Mouse (Mus musculus) limb, embryonic 14.5 days (tissue): ENCODE results near the gene Crtc1. TPM values are rescaled to one million over a fixed set of nuclear protein-coding genes. Genes with fewer than 3 reads are reported as not detected.

ENCODE experiments used
- ATAC-seq: fragments of 200-750 bp; cut with Nextera tagmentation; 2 replicates; pipeline ENCODE4 v1.8.0; 2017; ENCODE audit warnings: low read depth, moderate number of reproducible peaks, moderate TSS enrichment; ENCODE audit not compliant: low FRiP score
- DNase-seq: peaks from one replicate; pipeline ENCODE4 v3.0.0-alpha.2; 2015; ENCODE audit warnings: low spot score
- H3K27ac ChIP-seq: fragments of 300-500 bp; sonication (generic); replicated peaks from 2 replicates; pipeline ENCODE4 v1.5.1; 2014; ENCODE audit warnings: low read depth, mild to moderate bottlenecking, low read length, moderate library complexity, mixed read lengths
- H3K27me3 ChIP-seq: fragments of 300-500 bp; sonication (generic); 2 replicates; pipeline ENCODE4 v1.6.1; 2014; ENCODE audit warnings: low read length, mixed read lengths; ENCODE audit not compliant: control insufficient read depth, insufficient read depth
- H3K36me3 ChIP-seq: fragments of 300-500 bp; sonication (generic); 2 replicates; pipeline ENCODE4 v1.6.1; 2014; ENCODE audit warnings: mild to moderate bottlenecking, low read length, moderate library complexity, mixed read lengths; ENCODE audit not compliant: control insufficient read depth, insufficient read depth
- H3K4me1 ChIP-seq: fragments of 300-500 bp; sonication (generic); 2 replicates; pipeline ENCODE4 v1.6.1; 2014; ENCODE audit warnings: antibody characterized with exemption, low read length, mixed read lengths; ENCODE audit not compliant: control insufficient read depth, insufficient read depth
- H3K4me2 ChIP-seq: fragments of 300-500 bp; sonication (generic); replicated peaks from 2 replicates; pipeline ENCODE4 v1.6.1; 2014; ENCODE audit warnings: low read depth, mild to moderate bottlenecking, low read length, moderate library complexity; ENCODE audit not compliant: severe bottlenecking
- H3K4me3 ChIP-seq: fragments of 300-500 bp; sonication (generic); replicated peaks from 2 replicates; pipeline ENCODE4 v1.5.1; 2014; ENCODE audit warnings: low read length
- H3K9ac ChIP-seq: fragments of 300-500 bp; sonication (generic); 2 replicates; pipeline ENCODE4 v1.6.1; 2014; ENCODE audit warnings: mild to moderate bottlenecking, low read depth, low read length, moderate library complexity; ENCODE audit not compliant: severe bottlenecking
- H3K9me3 ChIP-seq: fragments of 300-500 bp; sonication (generic); 2 replicates; pipeline ENCODE4 v1.6.1; 2016; ENCODE audit warnings: low read length; ENCODE audit not compliant: control insufficient read depth
- POLR2A ChIP-seq: fragments of 200-500 bp; IDR thresholded peaks from 2 replicates; pipeline ENCODE4 v1.8.0; 2012; ENCODE audit warnings: inconsistent platforms, mild to moderate bottlenecking, moderate library complexity, borderline replicate concordance; ENCODE audit not compliant: insufficient read depth, insufficient read length; ENCODE audit errors: extremely low read depth
- WGBS: fragments of 180-500 bp; shearing (Covaris S2); extraction: QIAGEN DNeasy Blood & Tissue Kit; methylation state at CpG from one replicate; pipeline ENCODE4 v1.1.7; 2014; 5-methylcytosine and 5-hydroxymethylcytosine counted together
- polyA plus RNA-seq, 2 experiments: library from polyadenylated mRNA; depleted of rRNA in 1 of 2; stranded (reverse) in 1 of 2; unstranded in 1 of 2; fragments of >200 nt; fragmentation: Nextera tagmentation in 1 of 2; extraction: Ambion mirVana in 1 of 2; gene quantifications; 2 replicates each; pipeline versions ENCODE4 v1.2.1 to v1.2.3; 2012 to 2014

Crtc1 gene
- polyA plus RNA-seq, 2 experiments, result 26.3 to 37.8 TPM

DNA sequence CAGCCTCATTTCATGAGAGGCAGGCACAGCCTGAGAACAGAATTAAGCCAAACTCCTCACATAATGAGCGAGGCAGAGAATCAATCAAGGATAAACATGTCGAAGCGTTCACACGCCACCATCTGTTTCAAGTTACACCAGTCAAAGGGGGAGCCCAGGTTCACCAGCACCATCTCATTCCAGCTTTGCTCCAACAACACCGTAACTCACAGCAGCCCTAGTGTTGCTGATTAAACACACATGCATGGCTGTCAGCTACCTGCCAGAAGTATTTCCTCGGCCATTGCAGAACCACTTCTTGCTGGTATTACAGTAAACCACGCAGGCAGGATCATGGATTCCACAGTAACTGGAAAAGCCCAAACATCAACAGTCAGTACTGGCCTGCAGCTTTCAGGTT is 96.3 kb downstream of the Crtc1 start:
- no peak overlapping the region for H3K4me3 ChIP-seq
- no peaks in the 10 kb centered on the region for H3K9me3 ChIP-seq
- H3K4me2 ChIP-seq, result no peak overlapping the region
- DNase-seq, result no peak
- no peak overlapping the region for H3K27ac ChIP-seq
- WGBS, result 26% methylated on average over 7 of the region's 7 CpGs
- TF ChIP-seq POLR2A, result no peak
- H3K4me1 ChIP-seq, result peaks cover 11% of the 10 kb centered on the region; the same call in 1 of the 2 replicates
- H3K9ac ChIP-seq, result no peak overlapping the region
- H3K36me3 ChIP-seq, result peaks cover 70% of the 10 kb centered on the region
- ATAC-seq, result no peak
- H3K27me3 ChIP-seq, result no peaks in the 10 kb centered on the region

DNA sequence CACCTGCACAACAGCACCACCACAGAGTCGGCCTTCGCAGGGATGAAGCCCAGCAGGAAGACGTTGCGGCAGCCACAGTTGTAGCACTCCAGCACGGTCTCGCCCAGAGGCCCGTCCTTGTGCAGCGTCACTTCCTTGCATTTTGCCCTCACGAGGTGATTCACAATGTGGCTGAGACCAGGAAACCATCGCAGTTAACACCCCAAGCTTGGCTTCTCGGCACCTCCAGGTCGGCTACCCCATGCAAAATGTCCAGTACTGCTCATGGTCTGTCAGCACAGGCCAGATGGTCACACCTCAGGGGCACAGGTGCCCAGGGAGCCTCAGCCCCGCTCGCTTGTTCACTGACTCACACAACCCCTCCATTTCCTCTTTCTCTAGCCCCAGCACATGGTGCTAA is 97.4 kb downstream of the Crtc1 start:
- 89% methylated on average over 14 of the region's 14 CpGs for WGBS
- TF ChIP-seq POLR2A, result no peak
- Histone ChIP-seq H3K4me1 (peaks cover 11% of the 10 kb centered on the region; the same call in 1 of the 2 replicates), H3K27ac (no peak overlapping the region), H3K4me3 (no peak overlapping the region), H3K9me3 (no peaks in the 10 kb centered on the region), H3K36me3 (peaks cover 80% of the 10 kb centered on the region), H3K9ac (no peak overlapping the region), H3K27me3 (no peaks in the 10 kb centered on the region), H3K4me2 (no peak overlapping the region)
- ATAC-seq (no peak), DNase-seq (no peak)

DNA sequence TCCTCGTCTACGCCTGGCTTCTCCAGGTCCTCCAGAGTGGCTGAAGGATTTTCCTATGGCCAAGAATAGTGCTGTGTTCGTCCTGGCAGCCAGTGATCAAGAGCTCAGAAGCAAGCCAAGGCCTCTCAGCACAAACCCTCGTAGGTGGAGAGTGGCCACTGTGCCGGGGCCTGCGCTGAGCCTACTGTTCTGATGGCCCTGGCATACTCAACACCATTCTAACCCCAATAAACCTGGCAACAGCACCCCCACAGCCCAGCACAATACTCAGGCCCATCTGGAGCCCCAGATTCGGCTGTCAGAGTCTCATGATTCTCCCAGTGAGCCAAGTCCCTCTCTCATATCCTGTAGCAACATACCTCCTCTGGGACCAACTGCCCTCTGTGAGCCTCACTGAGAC is 98.7 kb downstream of the Crtc1 start:
- Histone ChIP-seq H3K36me3 (peaks cover 85% of the 10 kb centered on the region), H3K9ac (no peak overlapping the region), H3K27me3 (no peaks in the 10 kb centered on the region), H3K27ac (no peak overlapping the region), H3K4me1 (peaks cover 11% of the 10 kb centered on the region; the same call in 1 of the 2 replicates), H3K4me3 (no peak overlapping the region), H3K4me2 (no peak overlapping the region), H3K9me3 (no peaks in the 10 kb centered on the region)
- ATAC-seq (no peak), DNase-seq (no peak)
- TF ChIP-seq POLR2A, result no peak
- WGBS, result 90% methylated on average over 7 of the region's 7 CpGs

DNA sequence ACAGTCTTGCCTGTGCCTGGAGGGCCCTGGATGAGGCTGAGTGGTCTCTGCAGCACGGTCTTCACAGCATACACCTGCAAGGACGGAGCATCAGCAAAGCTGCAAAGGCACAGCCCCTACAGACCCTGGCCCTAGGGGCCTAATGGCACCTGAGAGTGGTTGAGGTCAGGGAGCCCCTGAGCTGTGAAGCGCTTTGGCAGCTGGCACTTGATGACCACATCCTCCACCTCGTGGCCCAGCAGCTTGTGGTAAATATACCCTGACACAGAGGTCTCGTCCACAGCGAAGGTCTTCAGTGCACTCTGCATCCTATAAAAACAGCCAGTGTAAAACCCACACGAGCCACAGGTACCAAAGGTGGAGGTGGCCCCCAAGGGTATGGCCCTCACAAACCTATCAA is 100.4 kb downstream of the Crtc1 start:
- H3K4me2 ChIP-seq, result no peak overlapping the region
- no peak for ATAC-seq
- no peak for DNase-seq
- no peak overlapping the region for H3K27ac ChIP-seq
- H3K9me3 ChIP-seq, result no peaks in the 10 kb centered on the region
- peaks cover 9% of the 10 kb centered on the region; the same call in 1 of the 2 replicates for H3K4me1 ChIP-seq
- H3K9ac ChIP-seq, result no peak overlapping the region
- peaks cover 99% of the 10 kb centered on the region for H3K36me3 ChIP-seq
- no peak overlapping the region for H3K4me3 ChIP-seq
- TF ChIP-seq POLR2A, result no peak
- 89% methylated on average over 7 of the region's 7 CpGs for WGBS
- no peaks in the 10 kb centered on the region for H3K27me3 ChIP-seq

DNA sequence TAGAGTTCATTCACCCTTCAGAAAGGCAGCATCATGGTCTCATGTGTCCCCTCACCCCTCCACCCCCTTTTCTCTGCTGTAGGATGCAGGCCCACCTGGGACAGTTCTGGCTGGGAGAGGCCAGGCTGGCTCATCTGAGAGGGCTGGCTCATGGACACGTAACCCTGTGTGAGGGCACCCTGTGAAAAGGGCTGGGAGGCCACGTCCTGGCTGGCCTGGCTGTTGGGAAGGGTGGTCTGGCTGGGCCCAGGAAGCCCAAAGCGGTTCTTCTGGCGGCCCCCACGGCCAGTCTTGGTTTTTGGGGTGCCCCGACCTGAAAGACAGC is 106.5 kb downstream of the Crtc1 start:
- ATAC-seq (no peak), DNase-seq (no peak)
- H3K27ac ChIP-seq, result no peak overlapping the region
- no peak overlapping the region for H3K4me2 ChIP-seq
- H3K9ac ChIP-seq, result no peak overlapping the region
- WGBS, result 92% methylated on average over 6 of the region's 6 CpGs
- no peaks in the 10 kb centered on the region for H3K27me3 ChIP-seq
- TF ChIP-seq POLR2A, result no peak
- peaks cover 85% of the 10 kb centered on the region for H3K36me3 ChIP-seq
- no peaks in the 10 kb centered on the region for H3K9me3 ChIP-seq
- H3K4me3 ChIP-seq, result no peak overlapping the region
- peaks cover 16% of the 10 kb centered on the region for H3K4me1 ChIP-seq

Other genes starting within 250 kb of the Crtc1 start
- 23.6 and 27.9 TPM in 2 replicates for gene Slc25a42, start 227.3 kb downstream of the Crtc1 start, polyA plus RNA-seq (2012; rRNA removed)
- 3.6 and 4.1 TPM in 2 replicates for gene Slc25a42, start 227.3 kb downstream of the Crtc1 start, polyA plus RNA-seq (2014; fragmentation: Nextera tagmentation; extraction: Ambion mirVana)
- 78.7 and 84.4 TPM in 2 replicates for gene Sugp2, start 205.4 kb downstream of the Crtc1 start, polyA plus RNA-seq (2012; rRNA removed)
- 30.6 and 33.8 TPM in 2 replicates for gene Sugp2, start 205.4 kb downstream of the Crtc1 start, polyA plus RNA-seq (2014; fragmentation: Nextera tagmentation; extraction: Ambion mirVana)
- 35.0 and 42.3 TPM in 2 replicates for gene Armc6, start 205.1 kb downstream of the Crtc1 start, polyA plus RNA-seq (2012; rRNA removed)
- 22.8 and 26.8 TPM in 2 replicates for gene Armc6, start 205.1 kb downstream of the Crtc1 start, polyA plus RNA-seq (2014; fragmentation: Nextera tagmentation; extraction: Ambion mirVana)
- 81.2 and 81.3 TPM in 2 replicates for gene Homer3, start 156.8 kb downstream of the Crtc1 start, polyA plus RNA-seq (2012; rRNA removed)
- 38.2 and 43.9 TPM in 2 replicates for gene Homer3, start 156.8 kb downstream of the Crtc1 start, polyA plus RNA-seq (2014; fragmentation: Nextera tagmentation; extraction: Ambion mirVana)
- 58.1 and 66.2 TPM in 2 replicates for gene Ddx49, start 137.1 kb downstream of the Crtc1 start, polyA plus RNA-seq (2012; rRNA removed)
- gene Ddx49, start 137.1 kb downstream of the Crtc1 start, polyA plus RNA-seq (2014; fragmentation: Nextera tagmentation; extraction: Ambion mirVana), result 52.9 and 55.4 TPM in 2 replicates
- gene Cope, start 137.1 kb downstream of the Crtc1 start, polyA plus RNA-seq (2012; rRNA removed), result 379 and 443 TPM in 2 replicates
- 340 and 371 TPM in 2 replicates for gene Cope, start 137.1 kb downstream of the Crtc1 start, polyA plus RNA-seq (2014; fragmentation: Nextera tagmentation; extraction: Ambion mirVana)
- gene Cers1, start 123.8 kb downstream of the Crtc1 start, polyA plus RNA-seq (2012; rRNA removed), result 12.4 and 22.0 TPM in 2 replicates
- gene Cers1, start 123.8 kb downstream of the Crtc1 start, polyA plus RNA-seq (2014; fragmentation: Nextera tagmentation; extraction: Ambion mirVana), result 12.0 and 12.9 TPM in 2 replicates
- gene Gdf1, start 109.8 kb downstream of the Crtc1 start, polyA plus RNA-seq (2012; rRNA removed), result 5.4 and 5.7 TPM in 2 replicates
- 1.2 TPM in 2 replicates for gene Gdf1, start 109.8 kb downstream of the Crtc1 start, polyA plus RNA-seq (2014; fragmentation: Nextera tagmentation; extraction: Ambion mirVana)
- 39.0 and 47.6 TPM in 2 replicates for gene Upf1, start 86.3 kb downstream of the Crtc1 start, polyA plus RNA-seq (2012; rRNA removed)
- 22.3 and 25.5 TPM in 2 replicates for gene Upf1, start 86.3 kb downstream of the Crtc1 start, polyA plus RNA-seq (2014; fragmentation: Nextera tagmentation; extraction: Ambion mirVana)
- gene Comp, start 66.0 kb downstream of the Crtc1 start, polyA plus RNA-seq (2012; rRNA removed), result 136 and 173 TPM in 2 replicates
- gene Comp, start 66.0 kb downstream of the Crtc1 start, polyA plus RNA-seq (2014; fragmentation: Nextera tagmentation; extraction: Ambion mirVana), result 36.7 and 46.3 TPM in 2 replicates
- gene Klhl26, start 37.4 kb upstream of the Crtc1 start, polyA plus RNA-seq (2012; rRNA removed), result 48.7 and 72.6 TPM in 2 replicates
- 24.2 and 28.6 TPM in 2 replicates for gene Klhl26, start 37.4 kb upstream of the Crtc1 start, polyA plus RNA-seq (2014; fragmentation: Nextera tagmentation; extraction: Ambion mirVana)
- 13.1 and 17.7 TPM in 2 replicates for gene Tmem59l, start 47.8 kb upstream of the Crtc1 start, polyA plus RNA-seq (2012; rRNA removed)
- 15.7 and 17.5 TPM in 2 replicates for gene Tmem59l, start 47.8 kb upstream of the Crtc1 start, polyA plus RNA-seq (2014; fragmentation: Nextera tagmentation; extraction: Ambion mirVana)
- 98.9 and 127 TPM in 2 replicates for gene Crlf1, start 53.6 kb upstream of the Crtc1 start, polyA plus RNA-seq (2012; rRNA removed)
- 91.5 and 103 TPM in 2 replicates for gene Crlf1, start 53.6 kb upstream of the Crtc1 start, polyA plus RNA-seq (2014; fragmentation: Nextera tagmentation; extraction: Ambion mirVana)
- gene Rex1bd, start 67.2 kb upstream of the Crtc1 start, polyA plus RNA-seq (2012; rRNA removed), result 154 and 175 TPM in 2 replicates
- gene Rex1bd, start 67.2 kb upstream of the Crtc1 start, polyA plus RNA-seq (2014; fragmentation: Nextera tagmentation; extraction: Ambion mirVana), result 152 and 156 TPM in 2 replicates
- gene Uba52, start 71.2 kb upstream of the Crtc1 start, polyA plus RNA-seq (2012; rRNA removed), result 1,215 and 1,844 TPM in 2 replicates
- gene Uba52, start 71.2 kb upstream of the Crtc1 start, polyA plus RNA-seq (2014; fragmentation: Nextera tagmentation; extraction: Ambion mirVana), result 1,031 and 1,113 TPM in 2 replicates
- 363 and 431 TPM in 2 replicates for gene Fkbp8, start 88.1 kb upstream of the Crtc1 start, polyA plus RNA-seq (2012; rRNA removed)
- gene Fkbp8, start 88.1 kb upstream of the Crtc1 start, polyA plus RNA-seq (2014; fragmentation: Nextera tagmentation; extraction: Ambion mirVana), result 219 and 248 TPM in 2 replicates
- 52.5 and 61.0 TPM in 2 replicates for gene Kxd1, start 88.4 kb upstream of the Crtc1 start, polyA plus RNA-seq (2012; rRNA removed)
- gene Kxd1, start 88.4 kb upstream of the Crtc1 start, polyA plus RNA-seq (2014; fragmentation: Nextera tagmentation; extraction: Ambion mirVana), result 60.3 and 61.7 TPM in 2 replicates
- 30.3 and 35.3 TPM in 2 replicates for gene Ell, start 99.9 kb upstream of the Crtc1 start, polyA plus RNA-seq (2012; rRNA removed)
- gene Ell, start 99.9 kb upstream of the Crtc1 start, polyA plus RNA-seq (2014; fragmentation: Nextera tagmentation; extraction: Ambion mirVana), result 20.2 and 22.4 TPM in 2 replicates
- 213 and 279 TPM in 2 replicates for gene Isyna1, start 154.8 kb upstream of the Crtc1 start, polyA plus RNA-seq (2012; rRNA removed)
- gene Isyna1, start 154.8 kb upstream of the Crtc1 start, polyA plus RNA-seq (2014; fragmentation: Nextera tagmentation; extraction: Ambion mirVana), result 94.4 and 103 TPM in 2 replicates
- 163 and 236 TPM in 2 replicates for gene Ssbp4, start 169.3 kb upstream of the Crtc1 start, polyA plus RNA-seq (2012; rRNA removed)
- 151 and 171 TPM in 2 replicates for gene Ssbp4, start 169.3 kb upstream of the Crtc1 start, polyA plus RNA-seq (2014; fragmentation: Nextera tagmentation; extraction: Ambion mirVana)
- gene Lrrc25, start 176.6 kb upstream of the Crtc1 start, polyA plus RNA-seq (2012; rRNA removed), result 3.5 and 4.5 TPM in 2 replicates
- 2.5 and 3.2 TPM in 2 replicates for gene Lrrc25, start 176.6 kb upstream of the Crtc1 start, polyA plus RNA-seq (2014; fragmentation: Nextera tagmentation; extraction: Ambion mirVana)
- 0.15 and 0.47 TPM in 2 replicates for gene Gdf15, start 192.9 kb upstream of the Crtc1 start, polyA plus RNA-seq (2012; rRNA removed)
- 0.18 TPM in 1 of 2 replicates, not detected in the other for gene Gdf15, start 192.9 kb upstream of the Crtc1 start, polyA plus RNA-seq (2014; fragmentation: Nextera tagmentation; extraction: Ambion mirVana)
- 47.6 and 59.8 TPM in 2 replicates for gene Pgpep1, start 220.8 kb upstream of the Crtc1 start, polyA plus RNA-seq (2012; rRNA removed)
- 64.1 and 68.7 TPM in 2 replicates for gene Pgpep1, start 220.8 kb upstream of the Crtc1 start, polyA plus RNA-seq (2014; fragmentation: Nextera tagmentation; extraction: Ambion mirVana)
- gene Lsm4, start 233.7 kb upstream of the Crtc1 start, polyA plus RNA-seq (2012; rRNA removed), result 172 and 182 TPM in 2 replicates
- 247 and 256 TPM in 2 replicates for gene Lsm4, start 233.7 kb upstream of the Crtc1 start, polyA plus RNA-seq (2014; fragmentation: Nextera tagmentation; extraction: Ambion mirVana)